Mouse (Mus musculus) gastrocnemius, adult 18-20 months (tissue): Measurements from ENCODE around the gene Gprc5b. TPM values are rescaled to one million over a fixed set of nuclear protein-coding genes. Genes with fewer than 3 reads are reported as not detected.

Experiments used
- DNase-seq: peaks from one replicate; pipeline ENCODE4 v3.0.0; 2021; ENCODE audit warnings: low spot score
- total RNA-seq, 2 experiments: library from RNA; stranded (reverse); gene quantifications; 2 replicates each; pipeline ENCODE4 v1.2.3; 2021

Gprc5b gene
- total RNA-seq, 2 experiments from 2014 or later: 12.4 to 21.7 TPM

DNA sequence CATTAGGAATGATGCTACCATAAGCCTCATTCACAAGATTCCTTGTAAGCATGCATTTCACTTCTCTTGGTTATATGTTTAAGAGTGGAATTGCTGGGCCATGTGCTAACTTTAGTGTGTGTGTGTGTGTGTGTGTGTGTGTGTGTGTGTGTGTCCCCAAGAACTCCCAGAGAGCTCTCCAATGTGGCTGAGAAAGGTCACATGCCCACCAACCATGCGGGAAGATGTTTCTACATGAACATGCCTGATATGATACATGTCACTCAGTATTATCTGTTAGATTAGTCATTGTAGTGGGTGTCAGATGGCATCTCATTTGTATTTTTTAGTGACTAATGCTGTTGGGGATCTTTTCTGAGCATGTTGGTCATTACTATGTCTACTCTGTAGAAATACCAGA, 40.0 kb downstream of the Gprc5b start:
- DNase-seq: no peak

- no peak for DNase-seq
Observed at GRCm38 (mm10) chr7:118953626-118954282, 41.3 kb downstream of the Gprc5b start.

GRCm38 (mm10) chr7:118949749-118950148, 45.3 kb downstream of the Gprc5b start:
- no peak for DNase-seq

DNA sequence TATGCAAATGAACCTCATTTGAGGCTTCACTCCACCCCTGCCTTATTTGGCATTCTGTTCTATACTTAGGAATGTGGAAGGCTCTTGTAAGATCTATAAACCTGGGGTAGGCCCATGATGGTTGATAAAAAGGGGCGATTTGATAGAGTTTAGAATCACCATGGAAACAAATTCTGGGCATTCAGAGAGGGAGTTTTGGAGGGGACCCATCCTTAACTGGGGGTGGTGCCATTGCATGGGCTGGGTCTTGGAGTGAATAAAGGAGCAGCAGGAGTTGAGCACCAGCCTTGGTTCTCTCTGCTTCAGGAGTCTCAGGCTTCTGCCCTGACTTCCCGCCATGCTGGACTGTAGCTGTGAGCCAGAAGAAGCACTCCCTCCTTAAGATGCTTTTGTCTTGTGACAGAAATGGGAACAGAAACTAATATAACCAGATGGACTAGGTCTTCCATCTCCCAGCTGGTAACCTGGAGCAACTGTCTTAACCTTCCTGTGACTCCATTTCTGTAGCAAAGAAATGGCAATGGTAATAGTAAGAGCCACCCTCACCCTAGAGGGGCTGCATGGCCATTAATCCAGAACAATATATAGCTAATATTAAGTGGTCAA, 46.2 kb downstream of the Gprc5b start:
- no peak for DNase-seq

DNA sequence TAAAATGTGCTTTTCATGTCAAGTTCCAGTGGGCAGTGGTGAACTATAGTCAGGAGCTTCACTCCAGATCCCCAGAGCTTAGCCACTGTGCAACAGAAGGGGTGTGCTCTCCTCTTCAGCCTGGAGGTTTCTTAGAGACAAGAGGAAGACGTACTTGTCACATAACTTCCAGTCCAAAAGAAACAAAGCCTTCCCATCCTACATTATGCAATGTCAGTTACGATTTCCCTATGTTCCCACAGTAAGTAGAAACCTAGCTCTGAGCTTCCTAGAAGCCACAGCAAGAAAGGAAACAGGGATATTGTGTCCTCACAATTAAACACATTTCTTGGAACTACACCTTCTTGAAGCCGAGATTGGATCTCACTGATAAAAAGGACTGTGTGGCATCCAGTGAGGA, 47.8 kb downstream of the Gprc5b start:
- no peak for DNase-seq

GRCm38 (mm10) chr7:118944884-118945283, 50.1 kb downstream of the Gprc5b start:
- DNase-seq: peak; percentile 57

- peak; percentile 34 for DNase-seq
Observed at GRCm38 (mm10) chr7:118943170-118943569, 51.8 kb downstream of the Gprc5b start.

DNA sequence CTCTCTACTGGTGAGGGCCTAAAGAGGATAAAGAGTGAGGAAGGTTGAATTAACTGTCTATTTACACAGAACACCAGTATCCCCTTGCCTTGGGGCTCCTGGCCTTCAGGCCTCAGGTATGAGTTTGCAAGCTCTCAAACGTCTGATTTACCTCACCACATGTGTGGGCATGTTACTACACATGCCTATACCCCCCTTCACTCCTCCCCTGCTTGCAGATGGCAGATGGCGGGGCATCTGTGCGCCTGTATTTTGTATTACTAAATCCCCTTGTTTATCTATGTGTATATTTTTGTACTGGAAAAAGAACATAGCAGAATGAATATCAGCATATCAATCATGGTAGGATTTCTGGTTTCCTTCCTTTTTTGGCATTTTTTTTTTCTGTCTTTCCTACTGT, 52.7 kb downstream of the Gprc5b start:
- DNase-seq: no peak

DNA sequence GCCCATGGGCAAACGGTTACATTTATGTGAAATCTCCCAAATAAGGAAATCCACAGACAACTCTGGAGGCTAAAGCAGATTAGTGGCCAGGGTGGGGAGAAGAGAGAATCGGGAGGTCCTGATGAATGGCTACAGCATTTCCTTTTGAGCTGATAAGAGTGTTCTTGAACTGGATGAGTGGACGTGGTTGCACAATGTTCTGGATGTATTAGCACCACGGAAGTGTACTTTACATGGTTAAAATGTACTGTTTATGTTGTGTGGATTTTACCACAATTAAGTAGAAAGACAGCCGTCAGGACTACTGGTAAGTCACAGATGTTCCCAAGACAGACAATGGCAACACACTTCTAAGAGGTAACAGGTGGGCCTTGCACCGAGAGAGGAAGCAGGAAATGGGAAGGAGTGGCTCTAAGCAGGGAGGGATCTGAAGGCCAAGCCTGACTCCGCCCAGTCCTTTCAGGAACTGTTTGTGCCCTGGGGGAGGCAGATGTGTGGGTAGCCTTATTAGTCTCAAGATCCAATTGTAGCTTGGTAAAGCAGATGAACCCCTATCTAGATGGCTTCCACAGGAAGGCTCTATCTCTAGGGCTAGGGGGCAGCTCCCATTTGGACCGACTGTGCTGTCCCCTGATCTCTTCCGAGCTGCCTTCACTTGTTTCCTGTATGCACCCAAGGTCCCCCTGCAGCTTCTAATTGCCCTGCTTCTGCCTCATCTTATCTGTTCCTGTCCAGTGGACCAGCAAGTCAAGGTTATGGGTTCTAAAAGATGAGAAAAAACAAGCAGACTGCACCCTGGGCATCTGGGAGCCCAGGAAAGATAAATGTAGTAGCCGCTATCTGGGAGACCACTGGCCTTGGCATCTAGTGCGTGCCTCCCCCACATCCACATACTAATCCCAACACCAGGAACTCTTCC, 57.3 kb downstream of the Gprc5b start:
- DNase-seq: no peak

DNA sequence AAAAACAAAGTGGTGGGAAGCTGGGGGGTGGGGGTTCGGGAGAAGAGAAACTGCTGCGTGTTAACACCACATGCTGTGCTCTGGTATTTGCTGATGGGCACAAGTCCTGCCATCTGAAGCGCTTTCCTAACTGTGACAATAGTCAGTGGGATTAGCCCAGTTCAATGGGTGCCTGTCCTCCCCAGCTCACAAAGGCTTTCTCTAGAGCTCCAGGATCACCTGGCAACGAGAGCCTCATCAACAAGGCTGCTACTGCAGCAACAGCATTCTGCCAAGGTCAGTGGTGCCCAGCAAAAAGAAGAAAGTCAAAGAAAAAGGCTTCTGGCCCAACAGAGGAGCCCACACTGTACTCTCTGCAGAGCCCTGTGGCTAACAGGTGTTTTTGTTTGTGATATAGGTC, 58.2 kb downstream of the Gprc5b start:
- no peak for DNase-seq

- DNase-seq: peak; percentile 77
Observed at GRCm38 (mm10) chr7:118935306-118935705, 59.7 kb downstream of the Gprc5b start.

DNA sequence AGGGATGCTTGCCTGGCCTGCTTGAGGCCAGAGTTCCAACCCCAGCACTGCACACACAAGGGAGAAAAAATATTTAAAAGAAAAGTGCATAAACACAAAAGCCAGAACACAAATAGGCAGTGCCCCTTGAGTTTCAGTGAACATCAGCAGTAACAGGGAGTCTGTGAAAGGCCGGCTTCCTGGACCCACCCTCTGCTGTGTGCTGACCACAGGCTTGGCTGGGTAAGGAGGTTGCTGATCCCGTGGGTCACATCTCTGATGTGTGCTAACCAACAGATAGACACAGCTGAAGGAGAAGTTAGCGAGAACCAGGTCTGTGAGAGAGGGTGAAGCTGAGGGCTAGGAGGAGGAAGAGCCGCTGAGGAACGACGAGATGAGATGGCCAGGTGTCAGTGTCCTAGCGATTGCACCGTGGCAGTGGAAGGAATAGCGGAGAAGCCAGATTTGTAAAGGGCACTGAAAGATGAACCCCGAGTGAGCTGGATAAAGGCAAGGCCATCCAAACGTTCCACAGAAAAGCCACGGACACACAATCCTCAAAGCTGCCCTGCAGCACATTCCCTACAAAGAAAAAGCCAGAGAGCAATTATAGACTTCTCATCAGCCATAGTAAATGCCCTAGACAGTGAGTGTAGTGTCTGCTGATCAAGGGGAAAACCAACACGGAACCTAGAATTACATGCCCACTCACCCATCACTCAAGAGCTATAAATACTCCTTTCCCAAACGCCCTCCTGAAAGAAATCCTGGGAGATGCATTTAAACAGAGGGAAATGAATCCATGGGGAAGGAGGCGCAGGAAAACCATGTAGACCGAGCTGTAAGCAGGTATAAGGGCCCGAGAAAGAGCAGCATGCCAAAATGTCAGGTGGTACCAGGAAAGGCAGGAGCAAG, 63.3 kb downstream of the Gprc5b start:
- peak; percentile 63 for DNase-seq

GRCm38 (mm10) chr7:118929601-118930311, 65.3 kb downstream of the Gprc5b start:
- DNase-seq: peak; percentile 72

- no peak for DNase-seq
Observed at GRCm38 (mm10) chr7:118928916-118929315, 66.1 kb downstream of the Gprc5b start.

- peak; percentile 63 for DNase-seq
Observed at GRCm38 (mm10) chr7:118928316-118928715, 66.7 kb downstream of the Gprc5b start.

DNA sequence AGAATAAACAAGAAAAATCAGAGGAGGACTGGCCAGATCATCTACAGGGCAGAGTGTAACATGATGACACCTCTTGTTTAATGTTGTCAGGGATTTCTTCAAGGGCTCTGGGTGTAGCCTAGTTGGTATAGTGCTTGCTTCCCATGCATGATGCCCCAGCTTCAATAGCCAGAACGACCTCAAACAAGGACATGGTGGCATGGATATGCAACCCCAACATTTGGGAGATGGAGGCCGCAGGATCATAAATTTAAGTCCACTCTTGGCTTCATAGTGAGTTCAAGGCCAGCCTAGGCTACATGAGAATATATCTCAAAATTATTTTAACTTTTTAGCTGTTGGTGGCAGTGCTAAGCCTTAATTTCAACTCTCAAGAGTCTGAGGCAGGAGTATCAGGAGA, 67.7 kb downstream of the Gprc5b start:
- no peak for DNase-seq

DNA sequence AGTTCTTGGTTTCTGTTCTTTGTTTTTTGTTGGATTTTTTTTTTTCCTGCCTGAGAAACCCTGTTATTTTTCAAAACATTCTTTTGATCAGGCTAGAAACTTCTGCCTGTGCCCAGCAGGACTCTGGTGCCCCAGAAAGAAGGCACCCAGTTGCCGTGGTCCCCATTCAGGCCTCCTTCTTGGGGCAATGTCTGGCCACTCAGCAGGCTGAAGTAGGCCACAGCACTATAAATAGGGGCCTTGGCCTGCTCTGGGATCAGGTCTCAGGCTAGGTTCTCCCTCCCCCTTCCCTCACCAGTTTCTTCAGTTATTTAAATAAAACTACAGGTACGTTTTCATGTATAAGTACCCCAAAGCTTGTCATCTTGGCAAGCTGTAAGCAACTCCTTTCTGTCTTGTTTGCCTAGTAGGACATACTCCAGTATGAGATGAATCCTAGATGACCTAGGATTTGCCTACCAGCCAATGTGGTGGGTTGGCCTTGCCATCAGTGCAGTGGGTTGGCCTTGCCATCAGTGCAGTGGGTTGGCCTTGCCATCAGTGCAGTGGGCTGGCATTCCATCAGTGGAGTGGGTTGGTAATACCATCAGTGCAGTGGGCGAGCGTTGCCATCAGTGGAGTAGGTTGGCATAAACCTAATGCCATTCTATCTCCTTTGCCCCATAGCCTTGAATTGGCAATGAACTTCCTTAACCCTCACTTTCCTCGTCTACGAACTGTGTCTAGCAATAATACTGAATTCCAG, 68.3 kb downstream of the Gprc5b start:
- DNase-seq: peak; percentile 43

DNA sequence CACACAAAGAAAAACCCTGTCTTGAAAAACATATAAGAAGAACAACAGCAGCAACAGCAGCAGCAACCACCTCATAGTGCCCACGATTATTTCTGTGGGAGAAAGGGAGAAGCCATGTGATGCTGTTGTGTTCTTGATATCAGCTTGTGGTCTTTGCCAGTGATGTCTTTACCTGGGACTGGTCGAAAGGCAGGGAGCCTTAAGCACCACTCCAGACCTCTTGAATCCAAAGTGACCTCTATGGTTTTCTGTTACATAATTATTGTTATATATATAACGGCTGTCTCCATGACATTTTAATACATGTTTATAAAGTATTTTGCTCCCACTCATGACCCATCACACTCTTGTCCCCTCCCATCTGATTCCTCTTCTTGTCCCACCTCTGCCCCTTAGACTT, 69.5 kb downstream of the Gprc5b start:
- DNase-seq: no peak

GRCm38 (mm10) chr7:118922441-118923202, 72.4 kb downstream of the Gprc5b start:
- no peak for DNase-seq
